Mouse (Mus musculus): ENCODE measurements around the gene Amer1. TPM values are rescaled to one million over a fixed set of nuclear protein-coding genes. Genes with fewer than 3 reads are reported as not detected.

The Amer1 gene
- total RNA-seq (2021): 1 to 10 TPM; 5.9 to 6.5 TPM
- long read RNA-seq, experiment 1: 0 reads
- long read RNA-seq, experiment 2: 0 reads

DNA sequence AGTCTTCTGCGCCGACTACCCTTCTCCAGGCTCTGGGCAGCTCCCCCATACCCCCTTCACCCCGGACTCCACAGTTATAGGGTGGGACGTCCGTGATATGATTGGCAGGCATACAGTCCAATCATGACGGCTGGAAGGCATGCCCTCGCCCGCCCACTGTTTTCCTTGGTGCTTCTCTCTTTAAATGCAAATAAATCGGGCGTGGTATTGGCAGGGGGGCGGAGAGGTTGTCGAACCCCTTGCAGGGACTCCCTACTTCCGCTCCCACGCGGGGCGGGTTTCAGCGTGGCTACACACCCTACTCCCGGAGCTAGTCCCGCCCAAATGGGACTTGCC, at the start of gene Amer1:
Gene Amer1, minus strand, starts transcription at position 97 of the 336 bp plus-strand sequence.
- no peak for TF ChIP-seq CTCF (IDR thresholded peaks at IDR 0.05)
- Histone ChIP-seq H3K27ac (peak within 1 kb of the TSS; percentile 78), H3K4me3 (peak within 1 kb of the TSS; percentile 65)
- peak; percentile 86 for DNase-seq (ENCODE audit: extremely low spot score in 1 of 2, low spot score in 2 of 2)
- intact Hi-C loops (cut with DNase I): loop anchor here (5.0 kb wide), 1 partner anchor 267 kb away; no protein-coding TSS in a partner anchor

DNA sequence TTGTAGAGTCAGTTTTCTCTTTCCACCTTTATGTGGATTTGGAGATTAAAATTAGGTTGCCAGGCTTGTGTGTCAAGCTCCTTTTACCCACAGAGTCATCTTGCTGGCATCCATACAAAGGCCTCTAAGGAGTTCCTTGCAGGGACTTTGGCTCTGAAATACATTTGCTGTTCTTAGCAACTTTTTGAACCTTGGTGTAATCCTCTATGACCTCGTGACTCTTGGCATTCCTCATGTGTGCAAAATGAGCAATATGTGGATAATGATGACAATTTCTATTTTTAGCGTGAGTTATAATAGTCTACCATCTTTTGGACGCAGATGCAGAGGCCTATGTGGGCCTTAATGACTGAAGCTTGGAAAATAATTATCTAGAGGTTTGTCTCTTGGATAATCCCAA, 12.5 kb upstream of the Amer1 start:
- Histone ChIP-seq H3K27ac (no peak overlapping the region), H3K4me3 (no peak overlapping the region)
- TF ChIP-seq CTCF (IDR thresholded peaks at IDR 0.05): no peak
- intact Hi-C loops (cut with DNase I): no loop called here
- DNase-seq (ENCODE audit: extremely low spot score in 1 of 2, low spot score in 2 of 2): no peak

DNA sequence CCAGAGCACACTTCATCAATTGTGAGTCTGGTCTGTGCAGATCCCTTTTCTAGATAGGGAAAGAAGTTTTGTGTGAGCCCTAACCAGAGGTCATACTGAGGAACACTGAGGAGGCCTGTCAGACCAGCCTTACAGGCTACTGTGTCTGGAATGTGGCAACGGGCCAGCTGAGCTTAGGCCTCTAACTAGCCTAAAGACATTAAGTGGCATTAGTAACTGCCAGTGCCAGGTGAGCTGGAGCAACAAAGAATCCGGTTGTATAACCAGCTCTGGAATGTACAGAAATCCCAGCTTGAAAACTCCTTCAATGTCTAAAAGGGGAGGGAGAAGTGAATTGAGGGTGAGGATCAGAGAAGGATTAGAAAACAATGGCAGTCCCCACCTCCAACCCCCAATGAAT, 1.2 kb upstream of the Amer1 start:
- no peak for TF ChIP-seq CTCF (IDR thresholded peaks at IDR 0.05)
- intact Hi-C loops (cut with DNase I): no loop called here
- no peak for DNase-seq (ENCODE audit: extremely low spot score in 1 of 2, low spot score in 2 of 2)
- Histone ChIP-seq H3K27ac (no peak overlapping the region), H3K4me3 (no peak overlapping the region)

DNA sequence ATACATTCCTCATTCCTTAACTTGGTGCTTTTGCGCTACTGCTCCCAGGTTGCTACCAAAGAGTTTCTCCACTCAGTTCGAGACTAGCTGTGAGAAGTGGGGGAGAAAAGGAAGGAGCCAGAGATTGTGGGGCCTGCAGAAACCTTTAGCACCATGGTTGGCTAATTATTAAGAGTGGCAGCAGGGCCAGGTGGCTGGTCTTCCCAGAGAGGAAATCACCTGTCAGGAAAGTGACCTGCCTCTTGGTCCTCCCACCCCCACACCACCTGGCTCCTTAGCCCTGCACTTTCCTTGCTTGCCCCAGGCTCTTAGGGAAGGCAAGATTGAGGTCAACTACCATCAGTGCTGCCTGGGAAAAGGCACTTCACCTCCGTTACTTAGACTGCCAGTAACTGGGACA, 469 bp upstream of the Amer1 start:
- DNase-seq (ENCODE audit: extremely low spot score in 1 of 2, low spot score in 2 of 2): no peak
- Histone ChIP-seq H3K27ac (no peak overlapping the region), H3K4me3 (peak overlapping the region; percentile 65)
- no peak for TF ChIP-seq CTCF (IDR thresholded peaks at IDR 0.05)
- intact Hi-C loops (cut with DNase I): no loop called here

DNA sequence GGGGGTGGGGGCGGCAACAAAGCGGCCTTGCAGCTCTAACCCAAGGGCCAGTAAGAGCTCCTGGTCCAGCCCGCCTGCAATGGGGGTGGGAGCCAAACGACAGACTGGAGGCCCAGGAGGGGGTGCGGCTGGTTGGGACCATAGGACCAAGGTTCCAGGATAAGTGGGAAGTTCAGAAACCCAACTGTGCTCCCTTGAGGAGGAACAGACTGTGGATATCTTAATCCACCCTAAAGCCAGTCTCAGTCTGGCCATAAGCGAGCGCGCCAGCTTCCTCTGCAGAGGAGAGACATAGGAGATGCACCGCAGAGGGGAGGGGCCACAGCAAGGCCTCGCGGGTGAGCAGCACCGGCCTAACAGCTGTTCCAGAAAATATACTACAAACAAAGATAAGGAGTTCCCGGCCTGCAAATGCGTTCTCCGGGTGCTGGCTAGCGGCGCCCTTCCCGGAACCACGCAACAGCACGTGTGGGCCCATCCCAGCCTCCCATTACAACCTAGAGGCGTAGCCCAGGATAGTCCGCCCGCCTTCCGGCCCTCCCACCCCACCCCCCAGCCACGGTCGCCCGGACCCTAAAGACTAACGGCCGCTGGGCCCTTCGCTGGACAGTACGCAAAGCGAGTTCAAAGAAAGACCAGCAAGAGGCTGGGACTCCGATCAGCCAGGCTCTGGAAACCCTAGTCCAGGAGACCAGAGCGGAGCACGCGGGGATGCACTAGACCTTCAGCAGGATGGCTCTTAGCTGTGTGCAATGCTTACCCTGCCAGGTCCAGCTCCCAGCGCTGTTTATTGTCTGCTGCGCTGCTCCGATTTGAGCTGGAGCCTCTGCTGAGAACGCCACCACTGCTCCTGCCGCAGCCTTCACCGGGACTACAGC, 535 bp downstream of the Amer1 start:
- no peak for TF ChIP-seq CTCF (IDR thresholded peaks at IDR 0.05)
- intact Hi-C loops (cut with DNase I): loop anchor here (5.0 kb wide), 1 partner anchor 267 kb away; no protein-coding TSS in a partner anchor

DNA sequence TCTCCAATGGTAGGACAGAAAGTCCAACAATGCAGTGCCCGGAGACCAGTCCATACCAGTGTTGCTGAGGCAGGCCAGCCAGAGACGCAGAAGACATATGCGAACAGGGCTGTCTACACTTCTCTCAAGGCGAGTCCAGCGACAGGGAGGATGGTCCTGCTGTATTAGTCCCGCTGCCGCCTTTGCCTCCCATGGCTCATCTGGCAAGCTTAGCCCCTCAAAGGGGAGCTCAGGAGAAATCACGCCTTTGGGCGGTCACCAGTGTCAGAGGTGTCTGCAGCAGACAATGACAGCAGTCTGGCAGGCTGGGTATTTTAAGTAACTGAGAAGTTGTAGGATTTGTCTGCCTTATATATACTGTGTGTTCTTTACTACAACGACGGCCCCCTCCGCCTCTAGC, 1.3 kb downstream of the Amer1 start:
- Histone ChIP-seq H3K4me3 (peak overlapping the region; percentile 65), H3K27ac (no peak overlapping the region)
- TF ChIP-seq CTCF (IDR thresholded peaks at IDR 0.05): no peak
- no peak for DNase-seq (ENCODE audit: extremely low spot score in 1 of 2, low spot score in 2 of 2)
- intact Hi-C loops (cut with DNase I): loop anchor here (5.0 kb wide), 1 partner anchor 266 kb away; no protein-coding TSS in a partner anchor

More for the DNA sequence above, 535 bp downstream of the Amer1 start:
- H3K4me3 ChIP-seq: peak overlapping the region; percentile 65
- peak overlapping the region; percentile 78 for H3K27ac ChIP-seq
- peak; percentile 15 to 30 for DNase-seq (ENCODE audit: extremely low spot score in 1 of 2, low spot score in 2 of 2)

DNA sequence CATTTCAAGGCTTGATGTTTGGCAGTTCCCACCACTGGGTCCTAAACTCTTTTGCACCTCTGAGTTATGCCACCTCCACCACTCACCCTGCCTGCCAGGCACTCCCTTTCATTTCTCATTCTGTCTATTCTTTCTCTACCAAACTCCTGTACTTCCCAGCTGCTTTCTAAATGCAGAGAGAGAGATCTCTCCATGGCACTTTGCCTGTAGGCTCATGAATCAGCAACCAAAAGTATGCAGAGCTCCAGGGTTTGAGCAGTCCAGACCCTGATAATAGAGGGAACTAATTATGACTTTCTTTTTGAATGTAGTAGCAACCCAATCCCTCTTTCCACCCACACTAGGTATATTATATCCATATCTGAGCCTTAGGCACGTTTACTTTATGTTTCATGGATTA, 2.4 kb downstream of the Amer1 start:
- no peak for DNase-seq (ENCODE audit: extremely low spot score in 1 of 2, low spot score in 2 of 2)
- Histone ChIP-seq H3K4me3 (no peak overlapping the region), H3K27ac (no peak overlapping the region)
- no peak for TF ChIP-seq CTCF (IDR thresholded peaks at IDR 0.05)
- intact Hi-C loops (cut with DNase I): loop anchor here (5.0 kb wide), 1 partner anchor 265 kb away; no protein-coding TSS in a partner anchor

DNA sequence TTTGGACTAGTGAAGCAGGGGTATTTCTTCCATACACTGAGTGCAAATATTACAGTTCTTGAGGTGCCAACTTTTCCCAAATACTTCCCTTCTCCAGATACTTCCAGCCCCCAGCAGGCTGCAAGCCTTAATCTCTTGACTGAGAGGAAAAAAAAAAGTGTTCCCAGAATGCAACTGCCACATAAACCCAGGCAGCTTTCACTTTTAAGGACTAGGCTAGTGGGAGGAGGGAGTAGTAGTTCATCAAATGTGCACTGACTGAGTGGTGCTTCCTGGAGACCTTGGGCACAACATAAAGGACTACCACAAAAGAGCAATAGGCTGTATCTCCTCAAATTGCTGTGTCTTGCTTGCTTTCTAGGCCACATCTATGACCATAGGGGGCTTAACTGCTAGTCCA, 3.4 kb downstream of the Amer1 start:
- Histone ChIP-seq H3K27ac (no peak overlapping the region), H3K4me3 (no peak overlapping the region)
- DNase-seq (ENCODE audit: extremely low spot score in 1 of 2, low spot score in 2 of 2): no peak
- no peak for TF ChIP-seq CTCF (IDR thresholded peaks at IDR 0.05)
- intact Hi-C loops (cut with DNase I): loop anchor here (5.0 kb wide), 1 partner anchor 264 kb away; no protein-coding TSS in a partner anchor

DNA sequence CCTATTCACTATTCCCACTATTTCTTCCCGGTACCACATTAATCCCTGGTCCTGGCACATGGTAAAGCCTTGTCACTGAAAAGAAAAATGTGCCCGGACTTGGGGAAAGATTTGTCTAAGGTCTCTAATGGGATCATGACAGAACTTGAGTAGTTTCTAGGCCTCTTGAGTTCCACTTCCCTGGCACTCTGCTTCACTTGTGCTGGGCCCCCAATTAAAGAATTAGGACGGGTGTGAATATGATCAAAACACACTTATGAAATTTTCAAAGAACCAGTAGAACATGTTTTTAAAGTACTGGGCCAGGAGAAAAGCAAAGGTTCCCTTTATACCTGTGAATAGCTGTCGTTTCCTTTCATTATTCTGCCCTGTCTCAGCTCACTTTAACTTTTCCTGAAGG, 6.2 kb downstream of the Amer1 start:
- Histone ChIP-seq H3K4me3 (no peak overlapping the region), H3K27ac (no peak overlapping the region)
- no peak for TF ChIP-seq CTCF (IDR thresholded peaks at IDR 0.05)
- intact Hi-C loops (cut with DNase I): no loop called here
- DNase-seq (ENCODE audit: extremely low spot score in 1 of 2, low spot score in 2 of 2): no peak

DNA sequence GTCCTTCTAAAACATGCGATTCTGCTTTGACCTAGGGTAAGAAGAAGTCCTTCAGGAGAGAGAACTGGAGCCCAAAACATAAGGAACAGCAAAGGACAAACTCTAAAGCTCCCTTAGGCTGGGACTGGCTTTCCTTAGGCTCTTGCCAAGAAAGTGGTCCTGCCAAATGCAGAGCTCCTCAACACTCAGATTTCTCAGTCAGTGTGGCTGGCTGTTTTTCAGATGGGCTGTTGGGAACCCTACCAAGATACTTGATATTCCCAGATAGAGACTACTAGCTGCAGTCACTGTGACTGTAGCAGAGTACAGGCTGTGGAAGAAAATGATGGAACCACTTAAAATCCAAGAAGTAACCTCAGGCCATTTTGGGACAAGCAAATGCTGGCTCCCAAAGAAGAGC, 7.4 kb downstream of the Amer1 start:
- H3K27ac ChIP-seq: no peak overlapping the region
- H3K4me3 ChIP-seq: no peak overlapping the region
- intact Hi-C loops (cut with DNase I): no loop called here
- DNase-seq (ENCODE audit: extremely low spot score in 1 of 2, low spot score in 2 of 2): no peak
- no peak for TF ChIP-seq CTCF (IDR thresholded peaks at IDR 0.05)

DNA sequence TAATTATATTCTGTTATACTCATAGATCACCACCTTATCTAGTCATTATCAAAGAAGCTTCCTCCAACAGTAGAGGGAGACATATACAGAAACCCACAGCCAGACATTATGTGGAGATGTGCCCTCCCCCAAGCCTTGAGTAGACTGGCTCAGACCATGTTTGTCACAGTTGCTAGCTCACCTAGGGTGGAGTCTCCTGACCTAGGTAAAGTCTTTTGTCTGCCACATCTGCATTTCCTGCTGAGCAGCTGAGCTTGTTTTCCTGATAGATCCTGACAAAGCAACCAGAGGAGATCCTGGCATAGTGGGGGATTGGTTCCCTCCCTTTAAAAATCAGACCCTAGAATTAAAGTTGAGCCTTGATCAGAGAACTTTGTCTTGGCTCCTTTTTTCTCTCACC, 71.6 kb downstream of the Amer1 start:
- intact Hi-C loops (cut with DNase I): no loop called here
- no peak for TF ChIP-seq CTCF (IDR thresholded peaks at IDR 0.05)
- no peak overlapping the region for H3K4me3 ChIP-seq
- no peak for DNase-seq (ENCODE audit: extremely low spot score in 1 of 2, low spot score in 2 of 2)
- no peak overlapping the region for H3K27ac ChIP-seq

Other genes with a start within 250 kb of the Amer1 start
- gene Arhgef9, start 248.0 kb downstream of the Amer1 start, total RNA-seq (2021): 100 to 1,000 TPM; 295 to 298 TPM
- gene Asb12, start 113.1 kb upstream of the Amer1 start, total RNA-seq (2021): not detected
- gene Pfn5, start 113.2 kb upstream of the Amer1 start, total RNA-seq (2021): not detected
- 10 to 100 TPM; 17.8 to 19.1 TPM for gene Zc4h2, start 213.6 kb upstream of the Amer1 start, total RNA-seq (2021)

All from left cerebral cortex, adult 2 months (tissue).